Mouse (Mus musculus) megakaryocyte, embryonic 14.5 days (primary cell): ENCODE measurements around the gene Slc12a5.

Experiments
- FLI1 ChIP-seq: IDR thresholded peaks from 2 replicates; pipeline ENCODE4 v1.6.1; 2012; ENCODE audit warnings: low read length, inconsistent platforms, mixed read lengths
- GATA1 ChIP-seq: IDR thresholded peaks from 3 replicates; pipeline ENCODE4 v1.6.1; 2012; ENCODE audit warnings: mixed read lengths, low read length, inconsistent platforms, borderline replicate concordance

DNA sequence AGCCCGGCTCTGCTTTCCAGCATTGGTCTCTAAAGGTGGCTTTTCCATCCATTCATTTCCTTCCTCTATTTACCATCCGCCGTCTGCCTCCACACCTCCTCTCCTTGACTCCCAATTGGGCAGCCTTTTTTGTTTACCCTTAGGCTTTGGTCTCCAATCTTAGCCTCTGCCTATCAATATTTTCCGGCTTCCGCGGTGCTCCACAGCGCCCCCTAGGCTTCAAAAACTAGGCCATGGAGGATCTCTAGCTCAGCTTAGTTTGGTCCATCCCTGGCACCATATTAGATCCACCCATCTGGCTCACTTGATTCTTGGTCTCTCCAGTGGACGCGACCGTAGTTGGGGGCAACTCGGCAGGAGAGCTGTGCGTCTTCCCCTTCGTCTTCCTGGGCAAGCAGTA, 10.1 kb upstream of the Slc12a5 start:
- TF ChIP-seq GATA1 = no peak
- no peak for TF ChIP-seq FLI1
